Mouse (Mus musculus) heart, adult 2 months (tissue): ENCODE measurements around the gene Dnah3. TPM values are rescaled to one million over a fixed set of nuclear protein-coding genes. Genes with fewer than 3 reads are reported as not detected.

Source experiments
- DNase-seq, 2 experiments: peaks; one replicate each; pipeline ENCODE4 v3.0.0; 2021
- H3K27ac ChIP-seq: fragments of 200-600 bp; 2 replicates; pipeline ENCODE4 v1.8.1; 2022
- H3K27me3 ChIP-seq: fragments of 200-500 bp; 2 replicates; pipeline ENCODE4 v1.6.1; 2012; ENCODE audit warnings: mild to moderate bottlenecking, low read length, inconsistent platforms, mixed read lengths; ENCODE audit not compliant: control insufficient read depth, insufficient read depth
- H3K36me3 ChIP-seq: fragments of 200-500 bp; 2 replicates; pipeline ENCODE4 v1.6.1; 2012; ENCODE audit warnings: low read length, inconsistent platforms; ENCODE audit not compliant: control insufficient read depth, insufficient read depth
- H3K4me1 ChIP-seq: fragments of 200-500 bp; 2 replicates; pipeline ENCODE4 v1.6.1; 2011; ENCODE audit warnings: low read length; ENCODE audit not compliant: control insufficient read depth, insufficient read depth
- H3K4me3 ChIP-seq: fragments of 200-600 bp; 2 replicates; pipeline ENCODE4 v1.8.1; 2022
- H3K79me2 ChIP-seq: fragments of 200-500 bp; replicated peaks from 2 replicates; pipeline ENCODE4 v1.6.1; 2012; ENCODE audit warnings: mild to moderate bottlenecking, inconsistent platforms, low read length, moderate library complexity, mixed read lengths; ENCODE audit not compliant: control insufficient read depth, insufficient read depth
- H3K9ac ChIP-seq: fragments of 200-500 bp; 2 replicates; pipeline ENCODE4 v1.6.1; 2012; ENCODE audit warnings: low read depth, mild to moderate bottlenecking, control low read depth, inconsistent platforms, low read length, mixed read lengths
- CTCF ChIP-seq: fragments of 200-600 bp; IDR thresholded peaks from 2 replicates; pipeline ENCODE4 v1.8.1; 2022; ENCODE audit warnings: antibody characterized with exemption, mild to moderate bottlenecking, moderate library complexity
- EP300 ChIP-seq: fragments of 200-500 bp; IDR thresholded peaks from 2 replicates; pipeline ENCODE4 v1.6.1; 2011; ENCODE audit warnings: low read depth, low read length, control low read depth; ENCODE audit not compliant: insufficient read depth
- POLR2A ChIP-seq: fragments of 200-500 bp; IDR thresholded peaks from 2 replicates; pipeline ENCODE4 v1.6.1; 2011; ENCODE audit warnings: mild to moderate bottlenecking, low read depth, low read length, control low read depth; ENCODE audit not compliant: insufficient read depth
- WGBS: fragments of 180-500 bp; shearing (Covaris S2); methylation state at CpG from one replicate; pipeline ENCODE4 v1.1.7; 2018; 5-methylcytosine and 5-hydroxymethylcytosine counted together
- intact Hi-C: fragments of 180-260 bp; cut with DNase I; formaldehyde crosslinking; loops from one replicate; pipeline ENCODE4 v1.15.1; 2025
- polyA plus RNA-seq: library from polyadenylated mRNA; depleted of rRNA; stranded (reverse); fragments of >200 nt; gene quantifications from 2 replicates; pipeline ENCODE4 v1.2.3, GENCODE M21; 2012
- total RNA-seq, 2 experiments: library from RNA; stranded (reverse); gene quantifications; 2 replicates each; pipeline ENCODE4 v1.2.3; 2021

The Dnah3 gene
- total and polyA plus RNA-seq, 3 experiments, result 0.59 TPM; not detected in 2

- Histone ChIP-seq H3K36me3 (no peaks in the 10 kb centered on the region; the same call in 1 of the 2 replicates), H3K4me3 (no peak overlapping the region), H3K9ac (no peak overlapping the region), H3K4me1 (no peaks in the 10 kb centered on the region), H3K27ac (peak overlapping the region; percentile 23; the same call in 1 of the 2 replicates), H3K27me3 (no peaks in the 10 kb centered on the region), H3K79me2 (no peaks in the 10 kb centered on the region)
- TF ChIP-seq EP300, result no peak
- no peak for TF ChIP-seq CTCF
- TF ChIP-seq POLR2A, result no peak
- 23% methylated on average over 2 of the region's 2 CpGs for WGBS
- DNase-seq, result no peak
- intact Hi-C loops, result loop anchor here (10.0 kb wide), 1 partner anchor 379 kb away; no protein-coding TSS in a partner anchor
These were observed 41.1 kb downstream of the Dnah3 start for GRCm38 (mm10) chr7:120054016-120054415.

GRCm38 (mm10) chr7:120050447-120050846 lies 44.6 kb downstream of the Dnah3 start:
- Histone ChIP-seq H3K27me3 (no peaks in the 10 kb centered on the region), H3K36me3 (no peaks in the 10 kb centered on the region; the same call in 1 of the 2 replicates), H3K9ac (no peak overlapping the region), H3K27ac (no peak overlapping the region), H3K4me3 (no peak overlapping the region), H3K79me2 (no peaks in the 10 kb centered on the region), H3K4me1 (no peaks in the 10 kb centered on the region)
- intact Hi-C loops, result loop anchor here (10.0 kb wide), 1 partner anchor 376 kb away; no protein-coding TSS in a partner anchor
- TF ChIP-seq EP300 (no peak), CTCF (no peak), POLR2A (no peak)
- peak; percentile 17 to 24 for DNase-seq

GRCm38 (mm10) chr7:120043990-120044389 lies 51.1 kb downstream of the Dnah3 start:
- H3K36me3 ChIP-seq, result no peaks in the 10 kb centered on the region
- H3K27ac ChIP-seq, result no peak overlapping the region
- H3K27me3 ChIP-seq, result no peaks in the 10 kb centered on the region
- no peak overlapping the region for H3K4me3 ChIP-seq
- H3K79me2 ChIP-seq, result no peaks in the 10 kb centered on the region
- no peak for DNase-seq
- H3K4me1 ChIP-seq, result no peaks in the 10 kb centered on the region
- TF ChIP-seq CTCF, result peak; percentile 33
- no peak for TF ChIP-seq POLR2A
- intact Hi-C loops, result no loop called here
- WGBS, result 79% methylated on average over 3 of the region's 3 CpGs
- H3K9ac ChIP-seq, result no peak overlapping the region

DNA sequence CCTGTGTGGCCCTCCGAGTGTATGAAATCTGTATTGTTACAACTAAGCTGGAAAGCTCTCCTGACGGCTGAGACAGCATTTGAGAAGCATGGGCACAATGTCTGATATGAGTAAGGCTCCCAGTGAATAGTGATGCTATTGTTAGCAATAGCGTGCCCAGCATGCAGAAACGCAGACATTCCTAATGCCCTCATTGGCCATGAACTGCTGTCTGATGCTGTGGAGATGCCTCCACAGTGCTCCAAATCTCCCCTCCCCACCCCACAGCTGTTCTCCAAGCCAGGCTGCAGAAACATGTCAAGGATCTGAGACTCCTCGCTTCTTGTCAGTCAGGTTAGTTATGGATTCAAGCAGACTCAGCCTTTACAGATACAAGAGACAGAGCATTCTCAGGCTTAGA lies 58.7 kb downstream of the Dnah3 start:
- no peak for DNase-seq
- Histone ChIP-seq H3K36me3 (no peaks in the 10 kb centered on the region), H3K27ac (no peak overlapping the region), H3K9ac (no peak overlapping the region), H3K27me3 (no peaks in the 10 kb centered on the region), H3K79me2 (no peaks in the 10 kb centered on the region), H3K4me1 (no peaks in the 10 kb centered on the region), H3K4me3 (no peak overlapping the region)
- WGBS, result 53% methylated on average over 5 of the region's 5 CpGs
- TF ChIP-seq POLR2A (no peak), EP300 (no peak), CTCF (no peak)
- intact Hi-C loops, result no loop called here

DNA sequence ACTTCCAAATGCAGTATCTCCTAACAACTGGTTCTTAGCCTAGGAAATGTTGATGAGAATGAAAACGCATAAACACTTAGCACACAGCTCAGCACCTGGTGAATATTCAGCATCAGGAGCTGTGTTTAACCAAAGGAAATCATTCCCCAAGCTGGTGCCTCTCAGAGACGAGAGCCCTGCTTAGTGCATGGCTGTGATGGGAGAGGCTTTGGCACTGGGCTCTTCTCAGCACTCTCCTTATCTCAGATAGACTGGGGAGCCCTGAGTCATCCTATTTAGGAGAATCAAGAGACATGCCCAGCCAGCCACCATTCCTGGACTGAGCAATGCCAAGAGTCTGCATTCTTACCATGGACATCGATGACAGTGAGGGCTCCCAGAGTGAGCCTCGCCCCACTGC lies 60.1 kb downstream of the Dnah3 start:
- no peaks in the 10 kb centered on the region for H3K27me3 ChIP-seq
- TF ChIP-seq EP300, result no peak
- TF ChIP-seq POLR2A, result no peak
- TF ChIP-seq CTCF, result no peak
- H3K79me2 ChIP-seq, result no peaks in the 10 kb centered on the region
- no peak overlapping the region for H3K9ac ChIP-seq
- 44% methylated on average over 4 of the region's 4 CpGs for WGBS
- H3K27ac ChIP-seq, result no peak overlapping the region
- H3K4me1 ChIP-seq, result no peaks in the 10 kb centered on the region
- H3K36me3 ChIP-seq, result no peaks in the 10 kb centered on the region
- no peak overlapping the region for H3K4me3 ChIP-seq
- intact Hi-C loops, result no loop called here
- DNase-seq, result no peak

GRCm38 (mm10) chr7:120034566-120034965 lies 60.5 kb downstream of the Dnah3 start:
- Histone ChIP-seq H3K36me3 (no peaks in the 10 kb centered on the region), H3K4me1 (no peaks in the 10 kb centered on the region), H3K27me3 (no peaks in the 10 kb centered on the region), H3K27ac (no peak overlapping the region), H3K4me3 (no peak overlapping the region), H3K79me2 (no peaks in the 10 kb centered on the region), H3K9ac (no peak overlapping the region)
- intact Hi-C loops, result no loop called here
- WGBS, result 72% methylated on average over 1 of the region's 1 CpGs
- DNase-seq, result no peak
- TF ChIP-seq POLR2A, result no peak
- TF ChIP-seq CTCF, result no peak
- TF ChIP-seq EP300, result no peak
